Mouse (Mus musculus) CD4-positive, CD25-positive, alpha-beta regulatory T cell, adult 2 months (primary cell): ENCODE data around the gene Ppm1h.

ENCODE experiments used
- DNase-seq: peaks from one replicate; pipeline ENCODE4 v3.0.0-alpha.2; 2012; ENCODE audit warnings: low read depth, low spot score

Ppm1h gene

GRCm38 (mm10) chr10:122743361-122743760 is 64.8 kb downstream of the Ppm1h start:
- no peak for DNase-seq

- DNase-seq = no peak
These were observed 66.4 kb downstream of the Ppm1h start for GRCm38 (mm10) chr10:122744970-122745369.

GRCm38 (mm10) chr10:122746211-122746610 is 67.6 kb downstream of the Ppm1h start:
- no peak for DNase-seq

GRCm38 (mm10) chr10:122747151-122747925 is 68.8 kb downstream of the Ppm1h start:
- DNase-seq = no peak

GRCm38 (mm10) chr10:122748361-122748951 is 69.9 kb downstream of the Ppm1h start:
- no peak for DNase-seq

- DNase-seq = no peak
These were observed 70.5 kb downstream of the Ppm1h start for GRCm38 (mm10) chr10:122749071-122749470.

GRCm38 (mm10) chr10:122749876-122750275 is 71.3 kb downstream of the Ppm1h start:
- no peak for DNase-seq

- DNase-seq = no peak
These were observed 74.7 kb downstream of the Ppm1h start for GRCm38 (mm10) chr10:122752950-122753923.

- DNase-seq = no peak
These were observed 75.4 kb downstream of the Ppm1h start for GRCm38 (mm10) chr10:122753924-122754307.

GRCm38 (mm10) chr10:122754967-122755366 is 76.4 kb downstream of the Ppm1h start:
- no peak for DNase-seq

- DNase-seq = no peak
These were observed 78.4 kb downstream of the Ppm1h start for GRCm38 (mm10) chr10:122756879-122757530.

GRCm38 (mm10) chr10:122757727-122758126 is 79.2 kb downstream of the Ppm1h start:
- peak; percentile 38 for DNase-seq

GRCm38 (mm10) chr10:122758346-122758745 is 79.8 kb downstream of the Ppm1h start:
- peak; percentile 52 for DNase-seq

GRCm38 (mm10) chr10:122759729-122760128 is 81.2 kb downstream of the Ppm1h start:
- no peak for DNase-seq

- peak; percentile 29 for DNase-seq
These were observed 82.1 kb downstream of the Ppm1h start for GRCm38 (mm10) chr10:122760469-122761307.

- DNase-seq = peak; percentile 31
These were observed 84.4 kb downstream of the Ppm1h start for GRCm38 (mm10) chr10:122762772-122763511.

GRCm38 (mm10) chr10:122763596-122763995 is 85.0 kb downstream of the Ppm1h start:
- no peak for DNase-seq

- no peak for DNase-seq
These were observed 86.1 kb downstream of the Ppm1h start for GRCm38 (mm10) chr10:122764653-122765052.

GRCm38 (mm10) chr10:122765521-122765920 is 87.0 kb downstream of the Ppm1h start:
- no peak for DNase-seq

- DNase-seq = no peak
These were observed 87.4 kb downstream of the Ppm1h start for GRCm38 (mm10) chr10:122765992-122766391.
